Mouse (Mus musculus): Measurements from ENCODE around the gene Lpp.

GRCm38 (mm10) chr16:24482648-24483047 lies 89.3 kb downstream of the Lpp start:
- TF ChIP-seq CTCF (conservative IDR thresholded peaks at IDR 0.05 in 1 of 2, IDR thresholded peaks at IDR 0.05 in 1 of 2; ENCODE audit: low read depth in 2 of 2, low read length in 2 of 2) (no peak), EP300 (IDR thresholded peaks at IDR 0.05; ENCODE audit: low read length) (no peak), POLR2A (IDR thresholded peaks at IDR 0.05; ENCODE audit: low read depth, low read length) (no peak), USF1 (IDR thresholded peaks at IDR 0.05; ENCODE audit: low read depth, low read length) (no peak), RCOR1 (conservative IDR thresholded peaks at IDR 0.05; ENCODE audit: low read depth, low read length) (no peak), MAX (IDR thresholded peaks at IDR 0.05; ENCODE audit: low read length) (no peak)

Data from CH12.LX (cell line).